Mouse (Mus musculus) liver, postnatal 0 days (tissue): ENCODE measurements around the gene Aimp1.

ENCODE experiments used
- CTCF ChIP-seq: sonication (generic); IDR thresholded peaks from 2 replicates; pipeline ENCODE4 v1.5.1; 2016; ENCODE audit warnings: antibody characterized with exemption, low read depth
- EP300 ChIP-seq: IDR thresholded peaks from 2 replicates; pipeline ENCODE4 v1.6.1; 2016; ENCODE audit warnings: antibody characterized with exemption, low read depth, mild to moderate bottlenecking

DNA sequence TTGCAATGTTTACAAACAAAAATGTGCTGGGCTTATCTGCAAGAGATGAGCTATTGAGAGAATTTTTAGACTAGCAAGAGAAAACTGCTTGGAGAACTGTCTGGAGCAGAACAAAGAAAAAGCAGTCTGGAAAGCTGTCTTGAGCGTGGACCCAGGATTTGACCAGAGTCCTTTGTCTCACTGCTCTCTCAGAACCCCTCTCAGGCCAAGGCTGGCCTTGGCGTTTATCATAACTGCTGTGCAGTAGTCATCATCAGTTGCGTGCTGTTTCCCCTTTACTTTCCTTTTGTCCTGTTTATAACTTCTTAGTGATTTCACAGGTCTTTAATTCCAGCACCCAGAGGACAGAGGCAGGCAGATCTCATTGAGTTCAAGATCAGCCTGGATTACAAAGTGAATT is 20.0 kb upstream of the Aimp1 start:
- TF ChIP-seq CTCF (no peak), EP300 (no peak)
